Mouse (Mus musculus) thymus, postnatal 10 days (tissue): Measurements from ENCODE around the gene Nme9.

Experiments
- DNase-seq, 2 experiments: peaks; one replicate each; pipeline ENCODE4 v3.0.0; 2021; ENCODE audit warnings: low spot score in 2 of 2

Nme9 gene

DNA sequence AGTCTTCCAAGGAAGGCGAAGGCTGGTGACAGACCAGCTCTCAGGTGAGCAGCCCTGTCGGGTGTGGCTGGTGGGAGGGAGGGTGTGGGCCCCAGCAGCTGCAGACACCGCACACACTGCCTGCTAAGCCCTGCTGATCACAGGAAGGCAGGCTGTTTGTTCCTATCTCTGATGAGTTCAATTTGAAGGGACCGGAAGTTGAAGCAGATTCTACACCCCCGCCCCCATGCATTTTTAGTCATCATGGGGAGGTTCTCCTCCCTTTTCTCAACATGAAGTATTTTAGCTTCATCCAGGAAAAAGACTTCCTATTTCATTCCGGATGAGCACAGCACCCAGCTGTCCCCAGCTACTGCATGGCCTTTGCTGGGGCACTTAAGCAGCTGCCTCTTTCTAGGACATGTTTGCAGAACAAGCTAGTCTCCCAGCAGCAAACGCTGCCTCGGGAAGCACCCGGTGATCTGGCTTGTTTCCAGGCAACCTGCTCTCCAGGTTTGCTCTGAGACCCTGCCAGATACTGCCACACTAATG is 28.0 kb downstream of the Nme9 start:
- DNase-seq = peak in 1 of 2 experiments; percentile 11

DNA sequence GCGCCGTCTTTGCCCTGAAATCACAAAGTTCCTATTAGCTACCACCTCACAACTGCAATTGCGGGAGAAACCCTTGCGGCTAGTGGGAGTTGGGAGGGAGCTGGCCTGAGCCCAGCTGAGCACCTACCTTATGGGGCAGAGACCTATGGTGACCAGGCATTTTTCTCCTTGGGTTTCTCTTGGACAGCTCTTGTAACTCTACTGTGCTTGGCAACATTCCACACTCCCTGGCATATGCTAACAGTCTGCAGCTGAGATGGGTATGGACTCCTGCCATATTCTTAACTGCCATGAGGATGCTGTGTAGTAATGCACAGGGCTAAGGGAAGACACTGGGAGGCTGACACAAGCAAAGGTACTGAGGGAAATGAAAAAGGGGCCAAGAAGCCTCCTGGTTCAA is 29.5 kb downstream of the Nme9 start:
- DNase-seq = no peak

DNA sequence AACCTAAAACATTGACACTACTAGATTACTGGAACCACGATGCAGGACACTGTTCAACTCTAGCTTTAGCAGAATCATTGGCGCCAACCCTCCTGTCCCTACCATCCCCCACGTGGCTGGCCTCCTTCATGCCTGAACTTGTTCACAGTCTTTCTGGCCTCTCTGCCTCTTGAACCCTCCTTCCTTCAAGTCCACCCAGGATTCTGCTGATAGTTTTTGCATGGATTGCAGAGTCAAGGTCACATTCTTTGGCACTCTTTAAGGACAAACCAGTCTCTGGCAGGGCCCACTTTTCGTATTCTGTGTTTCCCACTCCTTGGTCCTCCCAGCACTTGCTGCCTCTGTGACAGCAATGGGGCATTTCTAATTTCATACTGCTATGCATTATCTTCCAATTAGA is 31.9 kb downstream of the Nme9 start:
- DNase-seq = no peak

DNA sequence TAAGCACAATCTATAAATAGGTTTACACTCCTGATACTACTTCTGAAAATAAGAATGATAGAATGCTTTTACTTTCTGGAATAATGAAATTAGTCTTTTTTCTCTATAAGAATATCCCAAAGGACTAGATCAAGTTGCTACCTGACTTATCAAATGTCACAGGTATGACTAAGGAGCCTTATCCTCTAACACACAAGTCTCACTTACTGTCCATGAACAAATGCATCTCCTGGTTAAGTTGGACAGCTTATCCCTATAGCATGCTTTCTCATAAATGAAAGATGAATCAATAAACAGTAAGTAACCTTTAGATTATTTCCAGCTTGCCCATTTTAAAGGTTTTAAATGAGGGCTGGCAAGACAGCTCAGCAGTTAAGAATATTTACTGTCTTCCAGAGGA is 33.4 kb downstream of the Nme9 start:
- no peak for DNase-seq

DNA sequence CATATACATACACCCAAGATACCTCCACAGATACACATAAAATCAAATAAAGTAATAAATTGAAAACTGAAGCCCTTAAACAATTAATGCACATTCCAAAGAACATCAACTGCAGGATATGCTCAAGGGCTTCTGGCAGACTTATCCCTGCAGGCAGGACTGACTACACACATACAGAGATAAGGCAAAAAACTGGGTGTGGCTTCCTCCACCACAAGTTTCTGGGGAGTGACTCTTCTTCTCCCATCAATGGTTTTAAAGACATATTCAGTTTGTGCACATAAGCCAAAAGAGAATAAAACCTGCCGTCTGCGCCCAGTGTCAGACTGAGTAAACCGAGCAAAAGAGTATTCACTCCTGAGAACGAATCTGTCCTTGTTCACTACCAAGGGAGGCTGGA is 33.9 kb downstream of the Nme9 start:
- DNase-seq = no peak

DNA sequence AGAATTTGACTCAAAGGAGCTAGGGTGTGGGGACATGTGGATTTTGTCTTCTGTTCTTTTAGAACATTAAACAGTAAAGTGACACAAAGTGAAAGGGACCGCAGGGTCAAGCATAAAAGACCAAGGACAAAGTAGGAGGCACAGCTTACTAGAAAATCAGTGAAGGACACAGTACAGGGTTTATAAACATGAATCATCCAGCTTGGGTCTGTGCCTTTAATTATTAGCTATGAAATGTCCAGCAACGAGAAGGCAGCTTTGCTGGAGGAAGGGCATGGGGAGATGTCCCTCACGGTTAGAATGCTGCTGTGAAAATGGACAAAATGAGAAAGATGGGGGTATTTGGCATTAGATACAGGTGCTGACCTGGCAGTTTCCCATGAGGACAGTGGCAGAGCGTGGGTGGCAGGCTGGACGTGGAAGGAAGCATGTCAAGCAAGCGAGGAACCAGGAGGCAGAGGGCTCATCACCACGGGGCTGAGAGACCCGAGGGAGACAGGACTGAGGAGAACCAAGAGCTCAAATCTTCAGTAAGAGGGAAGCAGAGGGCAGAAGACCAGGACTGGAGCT is 35.9 kb downstream of the Nme9 start:
- no peak for DNase-seq

DNA sequence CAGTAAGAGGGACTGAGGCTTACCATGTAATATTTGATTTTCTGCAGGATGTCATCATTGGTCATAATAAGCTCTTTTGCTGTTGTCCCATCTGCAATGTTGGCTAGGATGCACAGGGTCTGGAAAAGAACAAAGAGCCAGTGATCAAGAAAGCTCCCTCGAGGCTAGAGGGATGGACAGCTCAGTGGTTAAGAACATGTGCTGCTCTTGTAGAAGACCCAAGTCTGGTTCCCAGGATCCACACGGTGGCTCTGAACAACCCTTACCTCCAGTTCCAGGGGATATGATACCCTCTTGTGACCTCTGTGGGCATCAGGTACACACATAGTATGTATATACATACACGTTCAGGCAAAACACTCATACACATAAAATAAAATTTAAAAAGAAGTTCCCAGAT is 36.6 kb downstream of the Nme9 start:
- no peak for DNase-seq

DNA sequence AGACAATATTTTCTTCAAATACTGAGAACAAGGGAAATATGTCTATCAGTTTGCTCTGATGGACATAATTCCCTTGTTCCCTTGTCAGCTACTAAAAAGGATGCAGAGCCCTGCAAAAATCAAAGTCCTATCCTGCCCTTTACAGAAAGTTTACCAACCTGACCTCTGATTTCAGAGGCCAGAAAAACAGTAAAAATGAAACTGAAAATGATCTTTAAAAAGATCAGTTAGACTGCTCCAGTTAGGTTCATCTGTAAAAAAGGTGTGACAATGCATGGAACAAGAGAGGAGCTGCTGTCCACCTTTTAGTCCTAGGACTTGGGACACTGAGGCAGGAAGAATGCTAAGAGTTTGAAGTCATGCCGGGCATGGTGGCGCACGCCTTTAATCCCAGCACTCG is 39.8 kb downstream of the Nme9 start:
- no peak for DNase-seq

DNA sequence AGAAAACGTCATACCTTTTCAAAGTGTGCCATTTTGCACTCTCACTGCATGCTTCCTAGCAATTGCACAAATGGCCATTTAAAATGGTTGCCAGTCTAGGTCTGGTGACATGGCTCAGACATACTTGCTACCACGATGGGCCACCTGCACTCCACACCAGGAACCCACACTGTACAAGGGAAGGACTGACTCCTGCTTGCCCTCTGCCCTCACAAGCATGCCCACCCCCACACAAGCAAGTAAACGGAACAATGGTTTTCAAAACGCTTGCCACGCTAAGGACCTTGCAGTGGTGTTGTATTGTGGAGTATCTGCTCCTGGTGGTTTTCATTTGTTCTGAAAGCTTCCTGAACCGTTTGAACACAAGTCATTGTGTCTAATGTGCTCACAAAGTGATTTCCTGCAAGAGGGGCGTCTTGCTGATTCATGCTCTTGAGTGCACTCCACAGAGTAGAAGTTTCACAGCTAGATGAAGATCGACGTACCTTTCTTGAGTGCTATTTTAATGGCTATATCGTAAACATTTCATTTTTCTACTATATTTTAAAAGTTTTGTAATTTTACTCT is 41.4 kb downstream of the Nme9 start:
- DNase-seq = no peak

DNA sequence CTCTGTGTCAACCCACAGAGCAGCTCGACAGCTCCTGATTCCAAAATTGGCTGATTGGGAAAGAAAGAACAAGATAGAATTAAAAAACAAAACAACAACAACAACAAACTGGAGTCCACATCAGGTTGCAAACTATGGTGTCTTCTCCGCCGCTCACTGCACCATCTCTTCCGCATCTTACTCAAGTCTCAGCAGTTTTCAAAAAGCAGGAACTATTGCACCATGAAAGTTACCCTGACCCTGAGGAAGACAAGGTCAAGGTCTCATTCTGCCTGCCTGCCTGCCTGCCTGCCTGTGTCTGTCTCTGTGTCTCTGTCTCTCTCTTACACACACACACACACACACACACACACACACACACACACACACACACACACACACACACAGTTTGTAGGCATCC is 48.1 kb downstream of the Nme9 start:
- DNase-seq = no peak

DNA sequence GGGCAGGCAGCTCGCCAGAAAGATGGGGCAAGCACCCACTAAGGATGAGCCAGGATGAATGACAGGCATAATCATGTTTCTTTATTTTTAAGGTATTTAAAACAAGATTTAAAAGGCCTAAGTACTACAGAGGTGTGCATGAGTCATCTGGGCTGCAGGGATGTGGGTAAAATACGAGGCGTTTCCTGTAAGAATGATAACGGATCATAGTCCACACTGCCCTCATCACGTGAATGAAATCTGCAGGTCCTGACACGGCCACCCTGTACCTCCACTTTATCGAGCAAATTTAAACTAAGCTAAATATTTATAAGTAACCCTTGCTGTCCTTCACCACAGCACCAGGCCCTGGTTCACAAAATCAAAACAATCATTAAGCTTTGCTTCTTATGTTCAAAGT is 54.6 kb downstream of the Nme9 start:
- DNase-seq = no peak
